Mouse (Mus musculus) NIH3T3 (cell line): Measurements from ENCODE around the gene Nit1.
"Not testable (repeated sequence)": the region's sequence is repeated elsewhere in the genome, so short reads cannot be mapped to it uniquely, and the experiment has no call there.

ENCODE experiments used
- DNase-seq: peaks from one replicate; pipeline ENCODE4 v3.0.0-alpha.2; 2012; ENCODE audit warnings: low read depth

Nit1 gene

DNA sequence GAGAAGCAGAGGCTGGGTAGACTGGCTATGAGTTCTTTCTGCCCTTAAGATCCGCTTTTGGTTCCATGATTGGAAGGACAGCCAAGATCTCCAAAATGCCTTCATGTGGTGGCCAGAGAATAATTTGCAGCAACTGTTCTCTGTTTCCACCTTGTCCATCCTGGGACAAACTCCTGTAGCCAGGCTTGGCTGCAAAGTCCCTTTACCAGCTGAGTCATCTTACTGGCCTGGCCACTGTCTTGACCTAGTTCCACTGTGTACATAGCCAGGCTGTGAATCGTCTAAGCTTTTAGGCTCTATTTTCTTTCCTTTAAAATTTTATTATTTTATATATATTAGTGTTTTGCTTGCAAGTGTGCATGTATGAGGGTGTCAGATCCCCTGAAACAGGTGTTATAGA is 3.8 kb upstream of the Nit1 start:
- DNase-seq = peak; percentile 74

DNA sequence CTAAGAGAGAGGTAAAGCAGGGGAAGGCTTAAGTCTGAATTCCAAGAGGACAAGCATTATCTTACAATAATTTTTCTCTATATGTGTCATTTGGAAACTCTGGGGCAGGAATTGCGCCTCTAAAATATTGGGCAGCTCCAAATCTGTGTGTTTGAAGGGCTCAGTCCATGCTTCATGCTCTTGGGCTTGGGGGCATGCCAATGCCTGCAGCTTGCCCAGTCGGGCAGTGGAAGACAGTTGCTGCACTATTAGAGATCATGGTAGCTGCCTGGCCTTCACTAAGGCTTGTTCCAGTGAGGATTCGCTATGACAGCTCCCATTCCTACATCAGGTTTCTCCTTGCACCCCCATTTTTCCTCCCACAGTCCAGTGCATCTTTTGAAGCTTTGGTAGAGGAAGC is 3.2 kb upstream of the Nit1 start:
- peak; percentile 31 for DNase-seq

DNA sequence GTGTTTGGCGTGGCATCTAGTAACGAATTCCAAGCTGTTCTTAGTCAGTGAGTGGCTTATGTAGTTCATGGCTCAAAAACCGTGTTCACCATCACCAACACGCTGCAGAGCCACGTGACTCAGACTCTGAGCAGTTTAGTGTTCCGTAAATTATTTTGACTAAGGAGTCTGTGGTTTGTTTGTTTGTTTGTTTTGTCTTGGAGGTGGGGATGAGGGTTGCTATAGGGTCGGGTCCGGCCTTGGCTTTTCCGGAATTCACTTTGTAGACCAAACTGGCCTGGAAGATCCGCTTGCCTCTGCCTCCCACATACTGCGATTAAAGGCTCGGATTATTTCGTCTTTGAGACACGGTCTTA is 627 bp upstream of the Nit1 start:
- peak; percentile 38 for DNase-seq

DNA sequence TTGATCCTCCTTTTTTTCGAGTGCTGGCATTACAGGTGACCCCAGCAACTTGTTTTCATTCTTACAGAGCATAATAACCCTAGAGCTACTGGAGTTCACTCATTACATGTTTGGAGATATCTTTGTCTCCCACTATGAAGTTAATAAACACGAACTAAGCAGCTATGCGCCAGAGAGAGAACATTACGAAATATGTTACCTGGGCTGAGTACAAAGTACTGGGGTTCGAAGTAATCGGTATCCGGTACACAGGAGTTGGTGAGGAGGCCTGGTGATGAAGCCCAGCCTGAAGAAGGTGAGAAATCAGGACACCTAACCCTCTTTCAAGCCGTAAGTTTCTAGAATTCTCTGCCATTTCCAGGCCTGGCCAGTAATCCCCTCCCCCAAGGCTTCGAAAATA is 731 bp downstream of the Nit1 start:
- DNase-seq = no peak

DNA sequence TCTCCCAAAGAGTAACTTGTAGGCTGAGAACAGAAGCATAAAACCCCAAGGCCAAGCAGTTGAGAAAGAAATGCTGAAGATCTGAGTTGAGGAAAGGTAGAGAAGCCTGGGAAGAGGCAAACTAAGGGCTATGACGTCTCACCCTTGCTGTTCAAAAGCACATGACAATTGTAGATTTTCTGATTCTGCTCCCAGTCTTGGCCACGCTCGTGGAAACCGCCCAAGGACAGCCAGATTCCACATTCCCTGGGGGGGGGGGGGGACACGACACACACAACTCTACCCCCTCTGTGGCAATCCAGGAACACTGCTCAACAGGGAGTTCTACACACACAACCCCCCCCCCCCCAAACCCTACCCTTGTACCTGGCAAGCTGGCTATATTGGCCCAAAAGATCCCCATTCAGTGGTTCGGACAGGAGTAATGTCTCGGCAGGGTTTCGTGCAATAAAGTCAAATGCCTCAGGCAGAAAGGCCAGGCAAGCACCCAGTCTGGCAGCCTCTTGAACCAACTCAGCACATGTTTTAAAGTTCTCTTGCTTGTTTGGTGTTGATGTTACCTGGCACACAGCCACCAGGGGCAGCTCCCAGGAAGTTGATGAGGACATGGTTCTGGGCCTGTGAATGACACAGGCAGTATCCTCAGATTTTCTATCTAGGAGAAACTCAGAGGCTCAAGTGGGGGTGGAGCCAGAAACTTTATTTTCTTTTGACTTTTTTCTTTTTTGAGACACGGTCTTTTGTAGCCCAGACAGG is 1.3 kb downstream of the Nit1 start:
- DNase-seq = peak; percentile 81

GRCm38 (mm10) chr1:171342262-171343207 is 2.9 kb downstream of the Nit1 start:
- DNase-seq = no peak

DNA sequence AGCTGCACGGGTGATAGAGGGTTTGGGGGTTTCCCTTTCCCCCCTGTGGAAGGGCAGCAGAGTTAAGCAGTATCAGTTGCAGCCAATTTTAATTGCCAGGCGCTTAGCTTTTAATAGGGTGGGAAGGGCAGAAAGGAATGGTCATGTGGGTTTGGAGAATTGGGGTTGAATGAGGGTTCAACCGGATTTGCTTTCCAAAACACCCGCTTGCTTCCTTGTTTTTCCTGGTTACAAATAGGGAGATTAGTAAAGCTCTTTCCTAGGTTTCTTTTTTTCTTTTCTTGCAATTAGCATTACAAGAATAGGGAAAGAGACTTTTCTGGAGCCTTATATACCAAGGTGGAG is 15.3 kb downstream of the Nit1 start:
- peak; percentile 52 for DNase-seq

GRCm38 (mm10) chr1:171329433-171330215 is 15.8 kb downstream of the Nit1 start:
- peak; percentile 56 for DNase-seq

GRCm38 (mm10) chr1:171328839-171329432 is 16.5 kb downstream of the Nit1 start, which contains the start of gene Dedd:
Dedd (plus strand) TSS chr1:171329145.
- peak; percentile 96 for DNase-seq

DNA sequence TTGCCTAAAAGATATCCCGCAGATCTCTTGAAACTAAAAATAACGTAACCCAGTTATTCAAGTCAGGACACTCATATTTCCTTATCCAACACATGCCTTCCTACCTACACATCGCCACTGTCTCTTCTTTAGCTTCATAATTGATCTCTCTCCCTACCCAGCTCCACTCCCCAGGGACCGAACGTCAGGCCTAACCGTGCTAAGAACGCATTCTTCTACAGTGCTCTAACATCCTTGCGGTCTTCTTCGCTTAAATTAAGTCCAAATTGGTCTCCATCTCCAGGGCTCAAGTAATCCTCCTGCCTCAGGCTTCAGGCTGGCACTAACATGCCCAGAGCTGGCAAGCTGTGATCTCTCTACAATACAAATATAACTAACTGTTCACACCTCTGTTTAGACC is 17.2 kb downstream of the Nit1 start:
- DNase-seq = peak; percentile 61

GRCm38 (mm10) chr1:171326588-171326987 is 18.9 kb downstream of the Nit1 start:
- DNase-seq = not testable (repeated sequence)

- DNase-seq = no peak
These were observed 19.9 kb downstream of the Nit1 start for GRCm38 (mm10) chr1:171325571-171325970.

GRCm38 (mm10) chr1:171322012-171322411 is 23.4 kb downstream of the Nit1 start:
- DNase-seq = no peak

GRCm38 (mm10) chr1:171321415-171321814 is 24.0 kb downstream of the Nit1 start:
- peak; percentile 75 for DNase-seq

GRCm38 (mm10) chr1:171320151-171320550 is 25.3 kb downstream of the Nit1 start:
- no peak for DNase-seq

- no peak for DNase-seq
These were observed 25.7 kb downstream of the Nit1 start for GRCm38 (mm10) chr1:171319748-171320147.

- DNase-seq = peak; percentile 56
These were observed 36.1 kb downstream of the Nit1 start for GRCm38 (mm10) chr1:171309321-171309720.

DNA sequence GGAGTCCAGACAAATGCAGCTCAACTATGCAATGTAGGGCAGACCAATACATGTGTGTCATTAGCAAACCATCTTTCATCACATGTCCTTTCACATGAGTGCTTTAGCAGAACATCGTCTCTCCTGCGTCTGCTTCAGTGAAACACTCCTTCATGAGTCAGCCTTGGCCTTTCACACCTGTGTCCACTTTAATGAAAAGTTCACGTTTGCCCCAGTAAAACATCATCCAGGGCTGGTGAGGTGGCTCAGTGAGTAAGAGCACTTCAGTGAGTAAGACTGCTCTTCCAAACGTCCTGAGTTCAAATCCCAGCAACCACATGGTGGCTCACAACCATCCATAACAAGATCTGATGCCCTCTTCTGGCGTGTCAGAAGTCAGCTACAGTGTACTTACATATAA is 39.3 kb downstream of the Nit1 start:
- DNase-seq = not testable (repeated sequence)

- DNase-seq = no peak
These were observed 47.2 kb downstream of the Nit1 start for GRCm38 (mm10) chr1:171298226-171298625.

- DNase-seq = no peak
These were observed 50.4 kb downstream of the Nit1 start for GRCm38 (mm10) chr1:171295063-171295402.

GRCm38 (mm10) chr1:171294298-171295062 is 51.0 kb downstream of the Nit1 start, which contains the start of gene Ufc1:
Ufc1 (minus strand) TSS chr1:171295024.
- DNase-seq = peak; percentile 94
